Mouse (Mus musculus) adrenal gland, adult 18-20 months (tissue): Measurements from ENCODE around the gene Lzts3. TPM values are rescaled to one million over a fixed set of nuclear protein-coding genes. Genes with fewer than 3 reads are reported as not detected.

Experiments used
- DNase-seq, 2 experiments: peaks; one replicate each; pipeline ENCODE4 v3.0.0; 2021 to 2022; ENCODE audit warnings: low spot score in 2 of 2
- total RNA-seq, 2 experiments: library from RNA; stranded (reverse); gene quantifications; 1 replicate in 1 of 2; 2 replicates in 1 of 2; pipeline ENCODE4 v1.2.3; 2021

The Lzts3 gene
- total RNA-seq, 2 experiments from 2014 or later = 12.7 to 17.7 TPM

GRCm38 (mm10) chr2:130583902-130584560 is 58.6 kb downstream of the Lzts3 start:
- no peak for DNase-seq

Other genes with a start within 250 kb of the Lzts3 start
- gene Cpxm1, start 245.2 kb downstream of the Lzts3 start, total RNA-seq = 1 to 10 TPM; 6.3 to 6.4 TPM
- gene Gm28372, start 237.6 kb downstream of the Lzts3 start, total RNA-seq = not detected
- not detected for gene 1700020A23Rik, start 237.5 kb downstream of the Lzts3 start, total RNA-seq
- gene Tmem239, start 236.3 kb downstream of the Lzts3 start, total RNA-seq = not detected
- gene Vps16, start 218.5 kb downstream of the Lzts3 start, total RNA-seq = 10 to 100 TPM; 47.9 to 71.8 TPM
- 10 to 100 TPM; 14.8 to 18.7 TPM for gene Pced1a, start 218.1 kb downstream of the Lzts3 start, total RNA-seq
- gene Ptpra, start 192.5 kb downstream of the Lzts3 start, total RNA-seq = 100 to 1,000 TPM; 105 to 131 TPM
- 10 to 100 TPM; 52.4 to 62.2 TPM for gene Mrps26, start 79.1 kb downstream of the Lzts3 start, total RNA-seq
- gene Oxt, start 66.6 kb downstream of the Lzts3 start, total RNA-seq = not detected
- not detected for gene Avp, start 60.2 kb downstream of the Lzts3 start, total RNA-seq
- 10 to 100 TPM; 13.8 to 14.6 TPM for gene Fastkd5, start 12.8 kb downstream of the Lzts3 start, total RNA-seq
- 1 to 10 TPM; 5.9 to 6.9 TPM for gene Ubox5, start 12.8 kb downstream of the Lzts3 start, total RNA-seq
- 100 to 1,000 TPM; 219 to 239 TPM for gene Ddrgk1, start 21.9 kb upstream of the Lzts3 start, total RNA-seq
- 10 to 100 TPM; 27.3 to 27.4 TPM for gene Itpa, start 24.8 kb upstream of the Lzts3 start, total RNA-seq
- gene Slc4a11, start 54.7 kb upstream of the Lzts3 start, total RNA-seq = 1 to 10 TPM; 2.0 to 5.3 TPM